Mouse (Mus musculus) CH12.LX (cell line): Measurements from ENCODE around the gene Abhd6. TPM values are rescaled to one million over a fixed set of nuclear protein-coding genes. Genes with fewer than 3 reads are reported as not detected.

Source experiments
- DNase-seq: peaks from one replicate; pipeline ENCODE4 v3.0.0-alpha.2; 2013; ENCODE audit errors: extremely low read depth
- H3K27ac ChIP-seq: 2 replicates; pipeline ENCODE4 v1.5.1; 2012; ENCODE audit warnings: low read depth, mild to moderate bottlenecking, control low read depth, moderate library complexity; ENCODE audit not compliant: insufficient read depth
- H3K27me3 ChIP-seq: replicated peaks from 2 replicates; pipeline ENCODE3; 2012; ENCODE audit warnings: inconsistent platforms
- H3K36me3 ChIP-seq, 2 experiments: replicated peaks in 1 of 2; 2 replicates each; pipeline versions ENCODE3 to v1.6.1; 2012; ENCODE audit warnings: inconsistent platforms in 1 of 2, low read length in 1 of 2, mild to moderate bottlenecking in 1 of 2, mixed read lengths in 1 of 2, moderate library complexity in 1 of 2; ENCODE audit not compliant: control insufficient read depth in 1 of 2, insufficient read depth in 1 of 2
- H3K4me1 ChIP-seq, 2 experiments: 2 replicates each; pipeline ENCODE4 v1.6.1; 2012; ENCODE audit warnings: inconsistent platforms in 1 of 2, moderate library complexity in 1 of 2; ENCODE audit not compliant: insufficient read depth in 2 of 2, control insufficient read depth in 1 of 2
- H3K4me2 ChIP-seq: 2 replicates; pipeline ENCODE4 v1.6.1; 2012; ENCODE audit warnings: low read depth, mild to moderate bottlenecking, control low read depth; ENCODE audit not compliant: poor library complexity, insufficient read depth, severe bottlenecking
- H3K4me3 ChIP-seq, 3 experiments: fragments of 150-350 bp in 1 of 3; sonication (generic) in 1 of 3; replicated peaks in 1 of 3; 2 replicates each; pipeline versions ENCODE3 to v1.5.1; 2011 to 2012; ENCODE audit warnings: low read depth in 2 of 3, low read length in 2 of 3, mild to moderate bottlenecking in 2 of 3, moderate library complexity in 2 of 3, control low read depth in 1 of 3, improper control_type of control experiment in 1 of 3, inconsistent platforms in 1 of 3, mixed read lengths in 1 of 3; ENCODE audit not compliant: poor library complexity in 1 of 3
- H3K79me2 ChIP-seq: replicated peaks from 2 replicates; pipeline ENCODE4 v1.6.1; 2012; ENCODE audit warnings: mild to moderate bottlenecking, moderate library complexity; ENCODE audit not compliant: control insufficient read depth, poor library complexity, insufficient read depth, severe bottlenecking; ENCODE audit errors: extremely low read depth
- H3K9ac ChIP-seq: 2 replicates; pipeline ENCODE4 v1.6.1; 2012; ENCODE audit warnings: low read depth, mild to moderate bottlenecking, control low read depth, moderate library complexity; ENCODE audit not compliant: insufficient read depth
- H3K9me3 ChIP-seq: replicated peaks from 2 replicates; pipeline ENCODE3; 2012; ENCODE audit warnings: low read length, inconsistent platforms, mixed read lengths
- BHLHE40 ChIP-seq: IDR thresholded peaks from 2 replicates; pipeline ENCODE4 v1.6.1; 2011; ENCODE audit warnings: mild to moderate bottlenecking, low read depth, low read length, improper control_type of control experiment
- CHD1 ChIP-seq: IDR thresholded peaks from 2 replicates; pipeline ENCODE4 v1.6.1; 2012; ENCODE audit warnings: low read depth, low read length, improper control_type of control experiment, inconsistent platforms
- CTCF ChIP-seq, 2 experiments: IDR thresholded peaks in 1 of 2; conservative IDR thresholded peaks in 1 of 2; 2 replicates each; pipeline ENCODE4 v1.5.1; 2011 to 2012; ENCODE audit warnings: low read depth in 2 of 2, low read length in 2 of 2, improper control_type of control experiment in 1 of 2, inconsistent platforms in 1 of 2, mild to moderate bottlenecking in 1 of 2, moderate library complexity in 1 of 2
- E2F4 ChIP-seq: IDR thresholded peaks from 2 replicates; pipeline ENCODE4 v1.6.1; 2011; ENCODE audit warnings: low read depth, low read length, improper control_type of control experiment; ENCODE audit not compliant: insufficient replicate concordance
- ETS1 ChIP-seq: conservative IDR thresholded peaks from 2 replicates; pipeline ENCODE4 v1.6.1; 2012; ENCODE audit warnings: low read depth, mild to moderate bottlenecking, inconsistent platforms, low read length, improper control_type of control experiment, moderate library complexity
- GABPA ChIP-seq: IDR thresholded peaks from 2 replicates; pipeline ENCODE4 v1.6.1; 2012; ENCODE audit warnings: low read depth, low read length, improper control_type of control experiment, inconsistent platforms; ENCODE audit not compliant: insufficient replicate concordance
- HCFC1 ChIP-seq: IDR thresholded peaks from 2 replicates; pipeline ENCODE4 v1.6.1; 2012; ENCODE audit warnings: low read depth, mild to moderate bottlenecking, inconsistent platforms, low read length, improper control_type of control experiment
- IRF4 ChIP-seq: IDR thresholded peaks from 2 replicates; pipeline ENCODE4 v1.6.1; 2014; ENCODE audit warnings: low read depth, mild to moderate bottlenecking, inconsistent platforms, low read length, improper control_type of control experiment
- JUND ChIP-seq: conservative IDR thresholded peaks from 2 replicates; pipeline ENCODE4 v1.6.1; 2011; ENCODE audit warnings: low read depth, low read length, improper control_type of control experiment
- KAT2A ChIP-seq: IDR thresholded peaks from 2 replicates; pipeline ENCODE4 v1.6.1; 2012; ENCODE audit warnings: low read length, improper control_type of control experiment, inconsistent platforms; ENCODE audit not compliant: insufficient replicate concordance
- MAX ChIP-seq: IDR thresholded peaks from 2 replicates; pipeline ENCODE4 v1.6.1; 2011; ENCODE audit warnings: low read length, improper control_type of control experiment
- MEF2A ChIP-seq: IDR thresholded peaks from 2 replicates; pipeline ENCODE4 v1.6.1; 2014; ENCODE audit warnings: low read depth, mild to moderate bottlenecking, inconsistent platforms, low read length, improper control_type of control experiment, borderline replicate concordance
- MXI1 ChIP-seq: IDR thresholded peaks from 2 replicates; pipeline ENCODE4 v1.6.1; 2011; ENCODE audit warnings: mild to moderate bottlenecking, low read depth, low read length, improper control_type of control experiment
- MYC ChIP-seq: IDR thresholded peaks from 2 replicates; pipeline ENCODE4 v1.6.1; 2011; ENCODE audit warnings: low read depth, mild to moderate bottlenecking, improper control_type of control experiment, low read length
- NELFE ChIP-seq: IDR thresholded peaks from 2 replicates; pipeline ENCODE4 v1.6.1; 2011; ENCODE audit warnings: low read depth, low read length, improper control_type of control experiment
- NRF1 ChIP-seq: IDR thresholded peaks from 2 replicates; pipeline ENCODE4 v1.6.1; 2014; ENCODE audit warnings: low read depth, mild to moderate bottlenecking, inconsistent platforms, low read length, improper control_type of control experiment, moderate library complexity
- POLR2A ChIP-seq: IDR thresholded peaks from 2 replicates; pipeline ENCODE4 v1.6.1; 2011; ENCODE audit warnings: low read depth, mild to moderate bottlenecking, improper control_type of control experiment, low read length
- SIN3A ChIP-seq: IDR thresholded peaks from 2 replicates; pipeline ENCODE4 v1.6.1; 2012; ENCODE audit warnings: low read length, improper control_type of control experiment, inconsistent platforms
- TBP ChIP-seq: conservative IDR thresholded peaks from 2 replicates; pipeline ENCODE4 v1.6.1; 2011; ENCODE audit warnings: low read depth, low read length, improper control_type of control experiment
- TCF12 ChIP-seq: IDR thresholded peaks from 2 replicates; pipeline ENCODE4 v1.6.1; 2014; ENCODE audit warnings: low read depth, mild to moderate bottlenecking, inconsistent platforms, low read length, improper control_type of control experiment
- USF1 ChIP-seq: IDR thresholded peaks from 2 replicates; pipeline ENCODE4 v1.6.1; 2014; ENCODE audit warnings: low read depth, mild to moderate bottlenecking, inconsistent platforms, low read length, improper control_type of control experiment
- USF2 ChIP-seq: conservative IDR thresholded peaks from 2 replicates; pipeline ENCODE4 v1.6.1; 2011; ENCODE audit warnings: low read depth, low read length, improper control_type of control experiment
- ZNF384 ChIP-seq: IDR thresholded peaks from 2 replicates; pipeline ENCODE4 v1.6.1; 2012; ENCODE audit warnings: low read depth, low read length, improper control_type of control experiment, inconsistent platforms
- dilution Hi-C: fragments of 300-500 bp; cut with MboI; formaldehyde crosslinking; loops from 2 replicates; pipeline ENCODE4 v1.14.3; 2020; ENCODE audit warnings: low sequenced_read_pairs; ENCODE audit not compliant: extremely low pct_unique_long_range_greater_than_20kb, extremely low pct_ligation_motif_present
- in situ Hi-C: fragments of 300-500 bp; cut with MboI; formaldehyde crosslinking; loops from 3 replicates; pipeline ENCODE4 v1.14.3; 2019; ENCODE audit warnings: low sequenced_read_pairs, low pct_ligation_motif_present, low pct_unique_long_range_greater_than_20kb, mixed read lengths
- polyA plus RNA-seq: library from polyadenylated mRNA; unstranded; fragments of >175 nt; gene quantifications from 2 replicates; pipeline ENCODE4 v1.2.1, GENCODE M21; 2012; ENCODE audit warnings: low read depth; ENCODE audit not compliant: insufficient read length
- total RNA-seq, 2 experiments: library from RNA; depleted of rRNA; stranded (reverse); fragments of 300-350 nt in 1 of 2; fragments of >200 nt in 1 of 2; gene quantifications; 2 replicates each; pipeline ENCODE4 v1.2.3; 2012 to 2014

Gene Abhd6
- total RNA-seq (2012; rRNA removed) (36.0 and 38.1 TPM in 2 replicates), total RNA-seq (2014; rRNA removed) (31.9 and 39.2 TPM in 2 replicates), polyA plus RNA-seq (45.2 and 55.9 TPM in 2 replicates)

- H3K9ac ChIP-seq, result peak within 1 kb of the TSS; percentile 75
- in situ Hi-C loops, result loop anchor here (5.0 kb wide), 2 partner anchors 40 kb away; no protein-coding TSS in a partner anchor
- dilution Hi-C loops, result no loop called here
- peak within 1 kb of the TSS; percentile 76 to 88 (median 82) for H3K4me3 ChIP-seq
- H3K79me2 ChIP-seq, result peaks cover 6% of the 10 kb centered on the region; the same call in 1 of the 2 replicates
- H3K9me3 ChIP-seq, result no peaks in the 10 kb centered on the region
- peaks cover 24 to 52% of the 10 kb centered on the region in 2 experiments for H3K4me1 ChIP-seq
- no peak for TF ChIP-seq CTCF (conservative IDR thresholded peaks at IDR 0.05 in 1 of 2, IDR thresholded peaks at IDR 0.05 in 1 of 2; ENCODE audit: low read depth in 2 of 2, low read length in 2 of 2)
- TF ChIP-seq NELFE, result peak; percentile 67
- peak; percentile 55; the same call in 1 of the 2 replicates for TF ChIP-seq TCF12
- no peak for TF ChIP-seq KAT2A
- peak; percentile 91 for TF ChIP-seq MAX
- TF ChIP-seq HCFC1, result peak; percentile 41; the same call in 1 of the 2 replicates
- TF ChIP-seq MYC, result peak; percentile 37; the same call in 1 of the 2 replicates
- peak; percentile 55; the same call in 1 of the 2 replicates for TF ChIP-seq MXI1
- peak; percentile 91 for TF ChIP-seq NRF1
- 0 out of 2 replicates have a peak, but pooled peaks have one; percentile 3 for TF ChIP-seq USF2
- peak; percentile 34; the same call in 1 of the 2 replicates for TF ChIP-seq IRF4
- peak; percentile 43 for TF ChIP-seq BHLHE40
- TF ChIP-seq JUND, result no peak
- peak; percentile 84 for TF ChIP-seq POLR2A
- no peak for TF ChIP-seq GABPA
- peak; percentile 61; the same call in 1 of the 2 replicates for TF ChIP-seq TBP
- peak within 1 kb of the TSS; percentile 48 for H3K4me2 ChIP-seq
- H3K27me3 ChIP-seq, result peaks cover 8% of the 10 kb centered on the region
- no peak within 1 kb of the TSS for H3K27ac ChIP-seq
- H3K36me3 ChIP-seq, result peaks cover 0 to 2% of the 10 kb centered on the region in 2 experiments
- peak; percentile 84 for DNase-seq
These were observed at the start of gene Abhd6 for GRCm38 (mm10) chr14:8002432-8003092. TSS of gene Abhd6 (plus strand) at chr14:8002902.

- DNase-seq, result no peak
- H3K79me2 ChIP-seq, result no peaks in the 10 kb centered on the region
- peaks cover 25 to 37% of the 10 kb centered on the region in 2 experiments for H3K36me3 ChIP-seq
- TF ChIP-seq BHLHE40 (no peak), MEF2A (no peak), ZNF384 (no peak), ETS1 (no peak), E2F4 (no peak), USF1 (no peak), SIN3A (no peak), CHD1 (no peak)
- no peak overlapping the region for H3K4me2 ChIP-seq
- in situ Hi-C loops, result no loop called here
- H3K9ac ChIP-seq, result no peak overlapping the region
- no peak overlapping the region for H3K27ac ChIP-seq
- no peak overlapping the region for H3K4me3 ChIP-seq
- no peaks in the 10 kb centered on the region for H3K9me3 ChIP-seq
- dilution Hi-C loops, result no loop called here
- no peaks in the 10 kb centered on the region for H3K27me3 ChIP-seq
- peaks cover 5 to 32% of the 10 kb centered on the region in 2 experiments; a peak in 2 of 4 replicates for H3K4me1 ChIP-seq
These were observed 48.6 kb upstream of the Abhd6 start for GRCm38 (mm10) chr14:7954071-7954471.
